9 mouse cellular contexts compared by ENCODE assay signal in genomic region chr5:36330472-36331155, GRCm38 (mm10).
DNase-seq lines count a peak whose midpoint lies in the region; ATAC-seq and TF ChIP-seq lines count a peak whose summit lies in the region.
"Had no signal": no experiment of that assay in that cellular context is flagged by ENCODE, and none has a peak within 500 bp of the region (broad histone marks: within the 10 kb centered on the region; RNA-seq: fewer than 3 reads in every experiment).

No protein-coding gene starts in this region.

- ATAC-seq in kidney, embryonic 16.5 days (ENCODE audit: low FRiP score, low TSS enrichment), result no peak
- ATAC-seq in midbrain, embryonic 15.5 days (replicated peaks), result peak; percentile 65
- no peak for ATAC-seq in inflammation-experienced regulatory T-cells, adult 6 months

- no peak overlapping the region for H3K27ac ChIP-seq in kidney, adult 2 months (ENCODE audit: insufficient read depth, low read depth, low read length)
- no peak overlapping the region for H3K27ac ChIP-seq in kidney, embryonic 16.5 days (ENCODE audit: low read length)
- H3K27ac ChIP-seq in midbrain, embryonic 15.5 days, result peak overlapping the region; percentile 77

- TF ChIP-seq CTCF in kidney, adult 2 months (conservative IDR thresholded peaks at IDR 0.05; ENCODE audit: insufficient read depth, insufficient read length, low read depth, low read length), result no peak

- no peaks in the 10 kb centered on the region for H3K9me3 ChIP-seq in kidney, embryonic 16.5 days (ENCODE audit: low read length)
- no peaks in the 10 kb centered on the region for H3K9me3 ChIP-seq in midbrain, embryonic 15.5 days

- no peak overlapping the region for H3K9ac ChIP-seq in kidney, embryonic 16.5 days (replicated peaks; ENCODE audit: low read length)
- H3K9ac ChIP-seq in midbrain, embryonic 15.5 days, result no peak overlapping the region

- WGBS in kidney, adult 2 months, result 69% methylated on average over 21 of the region's 21 CpGs
- 74% methylated on average over 21 of the region's 21 CpGs for WGBS in kidney, embryonic 16.5 days
- WGBS in midbrain, embryonic 15.5 days, result 28% methylated on average over 21 of the region's 21 CpGs

- H3K4me1 ChIP-seq in kidney, adult 2 months (ENCODE audit: control insufficient read depth, insufficient read depth, low read length), result no peaks in the 10 kb centered on the region
- H3K4me1 ChIP-seq in kidney, embryonic 16.5 days (ENCODE audit: insufficient read depth, low read length), result 0 out of 2 replicates have a peak, but pooled peaks cover 3% of the 10 kb centered on the region
- H3K4me1 ChIP-seq in midbrain, embryonic 15.5 days, result peaks cover 35% of the 10 kb centered on the region

- no peaks in the 10 kb centered on the region for H3K36me3 ChIP-seq in kidney, adult 2 months (ENCODE audit: control insufficient read depth, insufficient read depth, low read length)
- H3K36me3 ChIP-seq in kidney, embryonic 16.5 days (ENCODE audit: insufficient read depth, low read length), result no peaks in the 10 kb centered on the region
- H3K36me3 ChIP-seq in midbrain, embryonic 15.5 days (replicated peaks), result no peaks in the 10 kb centered on the region

- no peaks in the 10 kb centered on the region for H3K27me3 ChIP-seq in kidney, adult 2 months (replicated peaks; ENCODE audit: control insufficient read depth, insufficient read depth, low read length)
- H3K27me3 ChIP-seq in kidney, embryonic 16.5 days (ENCODE audit: insufficient read depth, low read length), result no peaks in the 10 kb centered on the region
- no peaks in the 10 kb centered on the region for H3K27me3 ChIP-seq in midbrain, embryonic 15.5 days (replicated peaks)

- peak; percentile 67 for DNase-seq in adrenal gland, adult 2 months
- DNase-seq in adrenal gland, postnatal 4 days (ENCODE audit: low spot score in 2 of 2), result no peak
- DNase-seq in kidney, adult 2 months, result peak; percentile 90
- DNase-seq in kidney, postnatal 10 days, result peak; percentile 31
- DNase-seq in embryo, embryonic 10 days (ENCODE audit: low spot score), result no peak
- DNase-seq: gastrocnemius, postnatal 25 days had no signal

- H3K4me2 ChIP-seq in kidney, embryonic 16.5 days (replicated peaks; ENCODE audit: low read depth, low read length), result no peak overlapping the region
- peak overlapping the region; percentile 14; the same call in 1 of the 2 replicates for H3K4me2 ChIP-seq in midbrain, embryonic 15.5 days

- TF ChIP-seq POLR2A in kidney, adult 2 months (IDR thresholded peaks at IDR 0.05; ENCODE audit: low read depth, low read length), result no peak

- H3K4me3 ChIP-seq in kidney, adult 2 months (ENCODE audit: insufficient read depth, low read depth, low read length), result no peak overlapping the region
- H3K4me3 ChIP-seq in kidney, embryonic 16.5 days (ENCODE audit: low read length), result no peak overlapping the region
- no peak overlapping the region for H3K4me3 ChIP-seq in midbrain, embryonic 15.5 days

Comparison
In these comparisons a context has a peak if more than half of its experiments do, and no peak if none do; other contexts are left out.
1. DNase-seq: peak in adrenal gland, adult 2 months (single experiment), kidney, adult 2 months (single experiment) and kidney, postnatal 10 days (single experiment); none in adrenal gland, postnatal 4 days (0 of 2) and embryo, embryonic 10 days (single experiment).